Mouse (Mus musculus): Measurements from ENCODE around the gene Nab2. TPM values are rescaled to one million over a fixed set of nuclear protein-coding genes. Genes with fewer than 3 reads are reported as not detected.
A peak's percentile ranks its signal among the peaks of the same experiment; 100 is the strongest.

The Nab2 gene
- total and polyA plus RNA-seq, 3 experiments = 29.1 to 37.1 TPM; not detected in 1

GRCm38 (mm10) chr10:127676691-127677548 lies 8.6 kb upstream of the Nab2 start (continued):
- TF ChIP-seq POLR2AphosphoS5 (IDR thresholded peaks at IDR 0.05; ENCODE audit: borderline replicate concordance, low read depth, low read length) (no peak), CHD2 (IDR thresholded peaks at IDR 0.05; ENCODE audit: low read length) (no peak), JUND (IDR thresholded peaks at IDR 0.05; ENCODE audit: low read depth, low read length) (no peak), MXI1 (IDR thresholded peaks at IDR 0.05; ENCODE audit: low read depth, low read length) (peak; percentile 95), ELF1 (IDR thresholded peaks at IDR 0.05; ENCODE audit: low read depth, low read length) (peak; percentile 58; the same call in 1 of the 2 replicates), BHLHE40 (IDR thresholded peaks at IDR 0.05; ENCODE audit: borderline replicate concordance, low read depth, low read length) (0 out of 2 replicates have a peak, but pooled peaks have one; percentile 6), SIN3A (IDR thresholded peaks at IDR 0.05; ENCODE audit: low read length) (peak; percentile 99)

- H3K9me3 ChIP-seq (replicated peaks; ENCODE audit: insufficient read depth, low read length) = no peaks in the 10 kb centered on the region
- no peaks in the 10 kb centered on the region for H3K27me3 ChIP-seq (ENCODE audit: control insufficient read depth in 1 of 2, insufficient read depth in 2 of 2, low read length in 2 of 2)
- peaks cover 0 to under 1% of the 10 kb centered on the region in 2 experiments; a peak in 2 of 4 replicates for H3K4me1 ChIP-seq (ENCODE audit: control insufficient read depth in 1 of 2, insufficient read depth in 2 of 2, low read length in 2 of 2)
- H3K79me2 ChIP-seq (ENCODE audit: control insufficient read depth, insufficient read depth, low read length, poor library complexity) = peaks cover 3% of the 10 kb centered on the region; the same call in 1 of the 2 replicates
- H3K4me3 ChIP-seq (ENCODE audit: control insufficient read depth in 1 of 2, insufficient read depth in 1 of 2, low read depth in 2 of 2, low read length in 2 of 2) = peak overlapping the region; percentile 64 to 88
- no peaks in the 10 kb centered on the region for H3K36me3 ChIP-seq (ENCODE audit: control insufficient read depth in 1 of 2, insufficient read depth in 2 of 2, low read length in 2 of 2)
- no peak for TF ChIP-seq EP300 (IDR thresholded peaks at IDR 0.05; ENCODE audit: low read depth in 1 of 2, low read length in 2 of 2)
- TF ChIP-seq ZNF384 (IDR thresholded peaks at IDR 0.05; ENCODE audit: low read depth, low read length) = peak; percentile 84
- no peak for TF ChIP-seq CHD1 (IDR thresholded peaks at IDR 0.05; ENCODE audit: low read depth, low read length)
- H3K9ac ChIP-seq (ENCODE audit: control insufficient read depth, low read depth, low read length, poor library complexity, severe bottlenecking) = peak overlapping the region; percentile 67
- no peak for DNase-seq (ENCODE audit: low read depth, low spot score)
- H3K27ac ChIP-seq (ENCODE audit: control insufficient read depth, low read depth, low read length) = peak overlapping the region; percentile 76
Measured at GRCm38 (mm10) chr10:127675859-127676398, 7.6 kb upstream of the Nab2 start.

- Histone ChIP-seq H3K4me1 (ENCODE audit: control insufficient read depth in 1 of 2, insufficient read depth in 2 of 2, low read length in 2 of 2) (peaks cover 3 to 10% of the 10 kb centered on the region in 2 experiments), H3K79me2 (ENCODE audit: control insufficient read depth, insufficient read depth, low read length, poor library complexity) (peaks cover 3% of the 10 kb centered on the region; the same call in 1 of the 2 replicates), H3K36me3 (ENCODE audit: control insufficient read depth in 1 of 2, insufficient read depth in 2 of 2, low read length in 2 of 2) (peaks cover 0 to 6% of the 10 kb centered on the region in 2 experiments; a peak in 2 of 4 replicates), H3K9me3 (replicated peaks; ENCODE audit: insufficient read depth, low read length) (no peaks in the 10 kb centered on the region), H3K27me3 (ENCODE audit: control insufficient read depth in 1 of 2, insufficient read depth in 2 of 2, low read length in 2 of 2) (no peaks in the 10 kb centered on the region), H3K4me3 (ENCODE audit: control insufficient read depth in 1 of 2, insufficient read depth in 1 of 2, low read depth in 2 of 2, low read length in 2 of 2) (peak overlapping the region in 1 of 2 experiments; percentile 5; a peak in 1 of 4 replicates), H3K9ac (ENCODE audit: control insufficient read depth, low read depth, low read length, poor library complexity, severe bottlenecking) (no peak overlapping the region), H3K27ac (ENCODE audit: control insufficient read depth, low read depth, low read length) (no peak overlapping the region)
- peak; percentile 87 for DNase-seq (ENCODE audit: low read depth, low spot score)
- TF ChIP-seq POLR2A (IDR thresholded peaks at IDR 0.05; ENCODE audit: control insufficient read depth in 1 of 2, insufficient read depth in 1 of 2, low read depth in 1 of 2, low read length in 2 of 2, poor library complexity in 1 of 2) (no peak), MAZ (IDR thresholded peaks at IDR 0.05; ENCODE audit: low read depth, low read length) (no peak; the same call in 1 of the 2 replicates), NELFE (IDR thresholded peaks at IDR 0.05; ENCODE audit: low read depth, low read length) (no peak), HCFC1 (IDR thresholded peaks at IDR 0.05; ENCODE audit: low read depth, low read length) (peak; percentile 70), ETS1 (IDR thresholded peaks at IDR 0.05; ENCODE audit: low read depth, low read length) (no peak), RCOR1 (IDR thresholded peaks at IDR 0.05; ENCODE audit: low read depth, low read length) (0 out of 2 replicates have a peak, but pooled peaks have one; percentile 52), ELF1 (IDR thresholded peaks at IDR 0.05; ENCODE audit: low read depth, low read length) (no peak), MEF2A (IDR thresholded peaks at IDR 0.05; ENCODE audit: extremely low read depth, insufficient replicate concordance, low read depth, low read length, poor library complexity, severe bottlenecking) (no peak), ZC3H11A (IDR thresholded peaks at IDR 0.05; ENCODE audit: low read depth, low read length) (peak; percentile 42; the same call in 1 of the 2 replicates), GATA1 (IDR thresholded peaks at IDR 0.05; ENCODE audit: low read depth, low read length) (no peak), MXI1 (IDR thresholded peaks at IDR 0.05; ENCODE audit: low read depth, low read length) (no peak), GABPA (IDR thresholded peaks at IDR 0.05; ENCODE audit: low read depth, low read length) (no peak), JUND (IDR thresholded peaks at IDR 0.05; ENCODE audit: low read depth, low read length) (no peak), E2F4 (IDR thresholded peaks at IDR 0.05; ENCODE audit: borderline replicate concordance, low read depth, low read length) (peak; percentile 82), RAD21 (IDR thresholded peaks at IDR 0.05; ENCODE audit: low read depth, low read length) (peak; percentile 51), USF2 (IDR thresholded peaks at IDR 0.05; ENCODE audit: borderline replicate concordance in 1 of 2, insufficient read depth in 1 of 2, low read depth in 1 of 2, low read length in 2 of 2) (no peak), ZKSCAN1 (IDR thresholded peaks at IDR 0.05; ENCODE audit: low read depth, low read length) (no peak), SIN3A (IDR thresholded peaks at IDR 0.05; ENCODE audit: low read length) (peak; percentile 74)
Measured at GRCm38 (mm10) chr10:127674794-127675522, 6.6 kb upstream of the Nab2 start.
